Mouse (Mus musculus): ENCODE data around the gene Ugt2a2. TPM values are rescaled to one million over a fixed set of nuclear protein-coding genes. Genes with fewer than 3 reads are reported as not detected.
"Not testable (repeated sequence)": the region's sequence is repeated elsewhere in the genome, so short reads cannot be mapped to it uniquely, and the experiment has no call there.

The Ugt2a2 gene
- total RNA-seq (2014; rRNA removed) (0.36 TPM in 1 of 2 replicates, not detected in the other), polyA plus RNA-seq (2015; fragmentation: Nextera tagmentation; extraction: Ambion mirVana) (0.14 TPM in 1 of 2 replicates, not detected in the other)

- ATAC-seq (no peak), DNase-seq (ENCODE audit: low spot score) (no peak)
- H3K9ac ChIP-seq (replicated peaks; ENCODE audit: low read length) = no peak within 1 kb of the TSS
- no peak within 1 kb of the TSS for H3K27ac ChIP-seq
- H3K9me3 ChIP-seq (ENCODE audit: low read length) = no peaks in the 10 kb centered on the region
- 80% methylated on average over 5 of the region's 5 CpGs for WGBS
- H3K4me3 ChIP-seq (ENCODE audit: low read length) = no peak within 1 kb of the TSS
- H3K27me3 ChIP-seq (ENCODE audit: insufficient read depth, low read length) = no peaks in the 10 kb centered on the region
- no peak within 1 kb of the TSS for H3K4me2 ChIP-seq (ENCODE audit: low read depth, low read length)
- H3K4me1 ChIP-seq (ENCODE audit: insufficient read depth, low read length) = no peaks in the 10 kb centered on the region
- H3K36me3 ChIP-seq (ENCODE audit: insufficient read depth, low read length) = no peaks in the 10 kb centered on the region
- TF ChIP-seq CTCF (IDR thresholded peaks at IDR 0.05; ENCODE audit: low read depth) = no peak
Measured at GRCm38 (mm10) chr5:87482160-87482559, at the start of gene Ugt2a2. Gene Ugt2a2, minus strand, starts transcription at chr5:87482260.

DNA sequence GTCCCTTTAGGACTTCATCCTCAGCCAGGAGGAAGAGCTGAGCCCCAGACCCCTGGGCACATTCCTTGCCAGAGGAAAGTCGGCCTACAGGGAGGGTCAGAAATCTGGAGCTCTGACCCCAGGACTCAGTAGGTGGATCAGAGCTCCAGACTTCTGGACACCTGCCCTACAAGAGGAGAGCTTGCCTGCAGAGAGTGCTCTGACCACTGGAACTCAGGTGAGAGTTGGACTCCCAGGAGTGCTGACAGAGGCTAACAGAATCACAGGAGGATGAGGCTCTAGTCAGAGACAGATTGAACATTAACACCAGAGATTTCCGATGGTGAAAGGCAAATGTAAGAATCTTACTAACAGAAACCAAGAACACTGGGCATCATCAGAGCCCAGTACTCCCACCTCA is 41.5 kb upstream of the Ugt2a2 start:
- DNase-seq (ENCODE audit: low spot score); H3K9me3 ChIP-seq (ENCODE audit: low read length); H3K9ac ChIP-seq (replicated peaks; ENCODE audit: low read length); H3K4me1 ChIP-seq (ENCODE audit: insufficient read depth, low read length); H3K27ac ChIP-seq; ATAC-seq; H3K4me3 ChIP-seq (ENCODE audit: low read length); H3K36me3 ChIP-seq (ENCODE audit: insufficient read depth, low read length); H3K4me2 ChIP-seq (ENCODE audit: low read depth, low read length); H3K27me3 ChIP-seq (ENCODE audit: insufficient read depth, low read length): not testable (repeated sequence)
- 92% methylated on average over 2 of the region's 2 CpGs for WGBS

- Histone ChIP-seq H3K27me3 (ENCODE audit: insufficient read depth, low read length) (no peaks in the 10 kb centered on the region), H3K4me2 (ENCODE audit: low read depth, low read length) (no peak overlapping the region), H3K4me3 (ENCODE audit: low read length) (no peak overlapping the region), H3K9ac (replicated peaks; ENCODE audit: low read length) (no peak overlapping the region), H3K9me3 (ENCODE audit: low read length) (no peaks in the 10 kb centered on the region), H3K27ac (no peak overlapping the region), H3K4me1 (ENCODE audit: insufficient read depth, low read length) (no peaks in the 10 kb centered on the region), H3K36me3 (ENCODE audit: insufficient read depth, low read length) (no peaks in the 10 kb centered on the region)
- 57% methylated on average over 4 of the region's 4 CpGs for WGBS
- ATAC-seq = no peak
- TF ChIP-seq CTCF (IDR thresholded peaks at IDR 0.05; ENCODE audit: low read depth) = no peak
- DNase-seq (ENCODE audit: low spot score) = no peak
Measured at GRCm38 (mm10) chr5:87505776-87506458, 23.9 kb upstream of the Ugt2a2 start.

- no peaks in the 10 kb centered on the region for H3K36me3 ChIP-seq (ENCODE audit: insufficient read depth, low read length)
- DNase-seq (ENCODE audit: low spot score) = no peak
- TF ChIP-seq CTCF (IDR thresholded peaks at IDR 0.05; ENCODE audit: low read depth) = no peak
- H3K9me3 ChIP-seq (ENCODE audit: low read length) = no peaks in the 10 kb centered on the region
- H3K4me1 ChIP-seq (ENCODE audit: insufficient read depth, low read length) = no peaks in the 10 kb centered on the region
- no peak overlapping the region for H3K4me3 ChIP-seq (ENCODE audit: low read length)
- no peak overlapping the region for H3K4me2 ChIP-seq (ENCODE audit: low read depth, low read length)
- 70% methylated on average over 1 of the region's 1 CpGs for WGBS
- H3K27me3 ChIP-seq (ENCODE audit: insufficient read depth, low read length) = no peaks in the 10 kb centered on the region
- no peak overlapping the region for H3K9ac ChIP-seq (replicated peaks; ENCODE audit: low read length)
- no peak overlapping the region for H3K27ac ChIP-seq
- ATAC-seq = no peak
Measured at GRCm38 (mm10) chr5:87502687-87503086, 20.6 kb upstream of the Ugt2a2 start.

GRCm38 (mm10) chr5:87499341-87499740 is 17.3 kb upstream of the Ugt2a2 start:
- Histone ChIP-seq H3K27ac (no peak overlapping the region), H3K9me3 (ENCODE audit: low read length) (no peaks in the 10 kb centered on the region), H3K36me3 (ENCODE audit: insufficient read depth, low read length) (no peaks in the 10 kb centered on the region), H3K9ac (replicated peaks; ENCODE audit: low read length) (no peak overlapping the region), H3K4me3 (ENCODE audit: low read length) (no peak overlapping the region), H3K27me3 (ENCODE audit: insufficient read depth, low read length) (no peaks in the 10 kb centered on the region), H3K4me1 (ENCODE audit: insufficient read depth, low read length) (no peaks in the 10 kb centered on the region), H3K4me2 (ENCODE audit: low read depth, low read length) (no peak overlapping the region)
- no peak for TF ChIP-seq CTCF (IDR thresholded peaks at IDR 0.05; ENCODE audit: low read depth)
- DNase-seq (ENCODE audit: low spot score) (no peak), ATAC-seq (no peak)

DNA sequence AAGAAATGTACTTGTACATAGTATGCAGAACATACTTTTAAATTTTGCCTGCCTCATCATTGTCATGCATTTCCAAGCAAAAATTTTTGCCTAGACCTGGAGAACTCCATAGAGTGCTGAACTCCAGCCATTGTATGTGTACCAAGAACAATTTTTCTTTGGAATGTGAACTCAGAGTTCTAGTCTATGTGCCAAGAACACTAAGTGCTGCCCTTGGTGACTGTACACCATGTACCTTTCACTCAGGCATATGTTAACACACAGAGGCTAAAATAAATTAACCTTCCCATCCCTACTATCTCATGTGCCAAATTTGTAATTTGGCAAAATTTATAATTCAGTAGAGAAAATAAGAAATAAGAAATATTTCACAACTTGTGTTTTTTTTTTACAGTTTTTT is 16.9 kb upstream of the Ugt2a2 start:
- ATAC-seq (no peak), DNase-seq (ENCODE audit: low spot score) (no peak)
- no peaks in the 10 kb centered on the region for H3K9me3 ChIP-seq (ENCODE audit: low read length)
- no peak overlapping the region for H3K27ac ChIP-seq
- no peak for TF ChIP-seq CTCF (IDR thresholded peaks at IDR 0.05; ENCODE audit: low read depth)
- H3K9ac ChIP-seq (replicated peaks; ENCODE audit: low read length) = no peak overlapping the region
- H3K27me3 ChIP-seq (ENCODE audit: insufficient read depth, low read length) = no peaks in the 10 kb centered on the region
- no peaks in the 10 kb centered on the region for H3K4me1 ChIP-seq (ENCODE audit: insufficient read depth, low read length)
- no peaks in the 10 kb centered on the region for H3K36me3 ChIP-seq (ENCODE audit: insufficient read depth, low read length)
- no peak overlapping the region for H3K4me3 ChIP-seq (ENCODE audit: low read length)
- no peak overlapping the region for H3K4me2 ChIP-seq (ENCODE audit: low read depth, low read length)

DNA sequence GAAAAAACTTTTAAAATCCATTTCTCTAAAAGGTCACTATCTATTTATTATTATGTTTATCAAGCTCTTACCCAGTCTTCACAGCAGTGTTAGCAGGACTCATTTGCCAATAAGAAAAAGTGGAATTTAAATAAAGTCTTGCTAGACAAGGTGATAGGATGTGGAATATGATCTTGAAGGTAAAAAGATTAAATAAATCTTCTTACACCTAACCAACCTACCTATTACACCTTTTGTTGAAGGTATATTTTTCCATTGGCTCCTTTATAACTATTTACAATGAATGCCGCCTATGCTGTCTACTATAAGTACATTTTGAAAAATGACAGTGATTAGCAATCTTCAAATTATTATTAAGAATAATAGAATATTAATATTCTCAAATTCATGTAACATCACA is 8.7 kb upstream of the Ugt2a2 start, which contains the start of gene Ugt2a1:
Gene Ugt2a1 (minus strand): TSS at position 101 of the 400 bp plus-strand sequence.
- H3K27ac ChIP-seq = no peak within 1 kb of the TSS
- H3K4me1 ChIP-seq (ENCODE audit: insufficient read depth, low read length) = no peaks in the 10 kb centered on the region
- TF ChIP-seq CTCF (IDR thresholded peaks at IDR 0.05; ENCODE audit: low read depth) = no peak
- no peak within 1 kb of the TSS for H3K4me2 ChIP-seq (ENCODE audit: low read depth, low read length)
- 88% methylated on average over 1 of the region's 1 CpGs for WGBS
- no peaks in the 10 kb centered on the region for H3K9me3 ChIP-seq (ENCODE audit: low read length)
- DNase-seq (ENCODE audit: low spot score) (no peak), ATAC-seq (no peak)
- no peaks in the 10 kb centered on the region for H3K27me3 ChIP-seq (ENCODE audit: insufficient read depth, low read length)
- H3K4me3 ChIP-seq (ENCODE audit: low read length) = no peak within 1 kb of the TSS
- H3K9ac ChIP-seq (replicated peaks; ENCODE audit: low read length) = no peak within 1 kb of the TSS
- H3K36me3 ChIP-seq (ENCODE audit: insufficient read depth, low read length) = no peaks in the 10 kb centered on the region

GRCm38 (mm10) chr5:87486706-87487105 is 4.6 kb upstream of the Ugt2a2 start, which contains the start of gene Gm43638:
Gene Gm43638, minus strand, starts transcription at chr5:87486806.
- H3K4me2 ChIP-seq (ENCODE audit: low read depth, low read length); H3K27ac ChIP-seq; H3K4me1 ChIP-seq (ENCODE audit: insufficient read depth, low read length); H3K9me3 ChIP-seq (ENCODE audit: low read length); DNase-seq (ENCODE audit: low spot score); H3K27me3 ChIP-seq (ENCODE audit: insufficient read depth, low read length); H3K36me3 ChIP-seq (ENCODE audit: insufficient read depth, low read length); ATAC-seq; H3K4me3 ChIP-seq (ENCODE audit: low read length); H3K9ac ChIP-seq (replicated peaks; ENCODE audit: low read length): not testable (repeated sequence)
- WGBS = 90% methylated on average over 1 of the region's 1 CpGs
